Mouse (Mus musculus): ENCODE measurements around the gene Hykk.

Gene Hykk

DNA sequence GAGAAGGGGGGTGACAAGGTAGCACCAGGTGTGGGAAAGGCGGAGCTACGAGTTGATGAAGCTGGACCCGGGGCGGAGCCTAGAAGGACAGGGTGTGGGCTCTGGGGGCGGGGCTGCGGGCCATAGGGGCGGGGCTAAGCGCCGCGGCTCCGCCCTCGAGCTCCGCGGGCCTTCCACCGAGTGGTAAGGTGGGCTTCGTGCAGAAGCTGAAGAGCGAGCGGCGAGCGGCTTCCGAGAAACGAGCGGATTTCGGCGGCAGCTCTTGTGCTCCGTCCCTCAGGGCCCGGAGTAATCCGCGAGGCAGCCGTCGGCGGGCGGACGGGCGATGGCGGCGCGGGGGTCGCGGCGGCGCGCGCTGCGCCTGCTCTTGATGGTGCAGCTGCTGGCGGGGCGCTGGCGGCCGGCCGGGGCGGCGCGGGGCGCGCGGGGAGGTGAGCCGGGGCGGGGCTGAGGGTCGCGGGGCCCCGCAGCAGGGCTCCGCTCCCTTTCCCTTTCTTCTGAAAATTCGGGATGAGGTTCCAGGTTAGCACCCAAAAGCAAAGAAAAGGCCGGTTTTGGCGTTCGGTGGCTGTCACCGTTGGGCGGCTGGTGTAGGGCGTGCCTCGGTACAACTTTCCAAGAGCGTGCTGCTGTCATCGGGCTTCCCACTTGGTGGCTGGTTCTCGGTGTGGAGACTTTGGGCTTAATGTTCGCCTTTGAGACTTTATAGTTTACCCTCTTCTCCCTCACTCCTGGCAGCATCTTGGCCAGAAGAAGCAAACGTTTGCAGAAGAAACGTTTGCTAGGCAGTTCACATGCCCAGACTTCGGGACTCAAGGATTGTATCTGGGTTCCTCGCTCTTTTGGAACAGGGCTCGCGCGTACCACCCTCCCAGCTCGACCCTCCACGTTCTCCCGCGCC is 64.5 kb downstream of the Hykk start:
- peak; percentile 29 to 49 for DNase-seq (ENCODE audit: low spot score in 2 of 2)

DNA sequence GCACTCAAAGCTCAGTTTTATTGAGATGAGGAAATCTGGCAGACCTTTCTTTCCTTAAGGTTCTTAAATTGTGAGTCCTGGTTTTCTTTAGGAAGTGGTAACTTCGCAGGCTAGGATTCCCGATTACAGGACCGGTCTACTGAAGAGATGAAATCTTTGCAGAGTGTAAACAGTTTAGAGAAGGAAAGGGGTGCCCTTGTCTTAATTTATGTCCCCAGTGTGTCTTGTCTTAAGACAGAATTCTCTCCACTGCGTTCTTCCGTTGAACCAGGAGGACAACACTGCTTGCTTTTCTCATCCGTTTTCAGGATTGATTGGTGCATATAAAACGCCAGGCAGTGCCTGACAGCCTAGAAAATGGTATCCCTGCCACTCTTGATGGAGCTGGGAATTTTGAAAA is 65.3 kb downstream of the Hykk start:
- DNase-seq (ENCODE audit: low spot score in 2 of 2), result no peak

DNA sequence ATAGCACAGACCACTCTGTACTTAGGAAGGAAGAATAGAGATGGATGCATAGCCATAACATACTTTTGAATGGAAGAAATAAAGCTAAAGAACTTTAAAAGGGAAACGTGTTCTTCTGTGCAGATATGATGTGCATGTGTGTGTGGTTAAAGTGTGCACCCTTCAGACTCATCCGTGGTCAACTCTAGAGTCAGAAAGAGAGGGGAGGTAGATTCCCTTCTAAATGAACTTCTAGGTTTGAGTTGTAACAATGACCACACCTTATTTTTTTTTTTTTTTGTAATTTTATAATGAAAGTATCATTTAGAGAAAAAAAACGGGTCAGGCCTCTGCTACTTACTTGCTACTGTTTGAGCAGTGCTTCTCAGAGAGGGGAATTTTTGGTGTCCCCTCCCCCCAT is 73.3 kb downstream of the Hykk start:
- DNase-seq (ENCODE audit: low spot score in 2 of 2), result no peak

DNA sequence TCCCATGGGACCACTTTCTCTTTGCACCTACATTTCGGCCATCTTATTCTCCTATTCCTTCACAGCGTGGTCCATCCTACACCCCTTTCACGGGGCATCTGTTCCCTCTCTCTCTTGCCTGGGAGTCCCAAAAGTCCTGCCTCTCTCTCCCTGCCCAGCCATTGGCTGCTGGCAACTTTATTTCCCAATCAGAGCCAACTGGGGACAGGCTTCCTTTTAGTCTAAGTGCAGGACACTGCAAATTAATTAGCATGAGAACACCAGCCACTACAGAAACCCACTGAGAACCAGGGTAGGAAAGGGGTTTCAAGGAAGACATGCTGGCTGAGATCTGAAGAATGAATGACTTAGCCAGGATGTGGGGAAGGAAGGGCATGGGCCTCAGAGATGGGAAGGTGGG is 77.3 kb downstream of the Hykk start:
- no peak for DNase-seq (ENCODE audit: low spot score in 2 of 2)

DNA sequence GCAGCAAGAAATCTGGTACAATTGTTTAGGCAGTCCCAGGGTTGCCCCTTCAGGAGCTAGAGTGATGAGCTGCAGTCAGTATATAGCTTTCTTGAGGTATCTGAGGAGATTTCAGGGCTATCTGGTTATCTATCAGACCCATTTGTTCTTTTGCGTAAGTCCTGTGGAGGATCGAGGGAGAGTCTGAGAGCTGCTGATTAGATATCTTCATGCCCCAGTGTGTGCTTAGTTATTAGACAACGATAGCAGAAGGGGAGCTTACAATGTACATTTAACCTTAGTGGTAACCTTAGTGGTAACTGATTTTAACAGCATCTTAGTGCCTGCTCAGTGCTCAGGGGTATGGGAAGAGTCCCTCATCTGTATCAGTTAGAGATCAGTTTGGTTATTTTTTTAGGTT is 78.6 kb downstream of the Hykk start:
- no peak for DNase-seq (ENCODE audit: low spot score in 2 of 2)

Measured in right cerebral cortex, postnatal 10 days (tissue).